Mouse (Mus musculus) stomach, embryonic 16.5 days (tissue): ENCODE results near the gene Cdk6. TPM values are rescaled to one million over a fixed set of nuclear protein-coding genes. Genes with fewer than 3 reads are reported as not detected.
"Not testable (repeated sequence)": the region's sequence is repeated elsewhere in the genome, so short reads cannot be mapped to it uniquely, and the experiment has no call there.

Experiments
- ATAC-seq: fragments of 200-750 bp; cut with Nextera tagmentation; 2 replicates; pipeline ENCODE4 v1.8.0; 2017; ENCODE audit warnings: moderate number of reproducible peaks, moderate TSS enrichment; ENCODE audit not compliant: insufficient read depth, low FRiP score
- H3K27ac ChIP-seq: fragments of 300-500 bp; sonication (generic); 2 replicates; pipeline ENCODE4 v1.5.1; 2014; ENCODE audit warnings: low read length
- H3K27me3 ChIP-seq: fragments of 300-500 bp; sonication (generic); 2 replicates; pipeline ENCODE4 v1.6.1; 2014; ENCODE audit warnings: low read length, control low read depth, mixed read lengths; ENCODE audit not compliant: control insufficient read depth, insufficient read depth
- H3K36me3 ChIP-seq: fragments of 300-500 bp; sonication (generic); 2 replicates; pipeline ENCODE4 v1.6.1; 2014; ENCODE audit warnings: low read length; ENCODE audit not compliant: control insufficient read depth, insufficient read depth
- H3K4me1 ChIP-seq: fragments of 300-500 bp; sonication (generic); 2 replicates; pipeline ENCODE4 v1.6.1; 2014; ENCODE audit warnings: low read length, control low read depth, mixed read lengths; ENCODE audit not compliant: control insufficient read depth, insufficient read depth
- H3K4me2 ChIP-seq: fragments of 300-500 bp; sonication (generic); 2 replicates; pipeline ENCODE4 v1.6.1; 2014; ENCODE audit warnings: low read depth, low read length, mixed read lengths
- H3K4me3 ChIP-seq: fragments of 300-500 bp; sonication (generic); replicated peaks from 2 replicates; pipeline ENCODE4 v1.5.1; 2014; ENCODE audit warnings: mild to moderate bottlenecking, low read length
- H3K9ac ChIP-seq: fragments of 300-500 bp; sonication (generic); 2 replicates; pipeline ENCODE4 v1.6.1; 2014; ENCODE audit warnings: low read length
- H3K9me3 ChIP-seq: fragments of 300-500 bp; sonication (generic); replicated peaks from 2 replicates; pipeline ENCODE4 v1.6.1; 2016; ENCODE audit warnings: low read length, control low read depth; ENCODE audit not compliant: control insufficient read depth
- WGBS: fragments of 180-500 bp; shearing (Covaris S2); extraction: QIAGEN DNeasy Blood & Tissue Kit; methylation state at CpG from one replicate; pipeline ENCODE4 v1.1.7; 2014; 5-methylcytosine and 5-hydroxymethylcytosine counted together
- polyA plus RNA-seq: library from polyadenylated mRNA; unstranded; fragments of >200 nt; fragmentation: Nextera tagmentation; extraction: Ambion mirVana; gene quantifications from 2 replicates; pipeline ENCODE4 v1.2.1, GENCODE M21; 2015

The Cdk6 gene
- polyA plus RNA-seq, 1 experiment from 2014 or later = 25.9 TPM

GRCm38 (mm10) chr5:3395020-3395419 lies 53.7 kb downstream of the Cdk6 start:
- no peak for ATAC-seq
- H3K9me3 ChIP-seq = no peaks in the 10 kb centered on the region
- H3K4me3 ChIP-seq = no peak overlapping the region
- no peak overlapping the region for H3K4me2 ChIP-seq
- H3K4me1 ChIP-seq = no peaks in the 10 kb centered on the region
- no peak overlapping the region for H3K27ac ChIP-seq
- H3K27me3 ChIP-seq = no peaks in the 10 kb centered on the region
- H3K9ac ChIP-seq = no peak overlapping the region
- 0 out of 2 replicates have a peak, but pooled peaks cover 9% of the 10 kb centered on the region for H3K36me3 ChIP-seq
- 79% methylated on average over 6 of the region's 6 CpGs for WGBS

GRCm38 (mm10) chr5:3396214-3396613 lies 54.9 kb downstream of the Cdk6 start:
- 0 out of 2 replicates have a peak, but pooled peaks cover 4% of the 10 kb centered on the region for H3K36me3 ChIP-seq
- 68% methylated on average over 6 of the region's 6 CpGs for WGBS
- no peaks in the 10 kb centered on the region for H3K4me1 ChIP-seq
- no peak overlapping the region for H3K27ac ChIP-seq
- H3K27me3 ChIP-seq = no peaks in the 10 kb centered on the region
- no peaks in the 10 kb centered on the region for H3K9me3 ChIP-seq
- H3K4me2 ChIP-seq = no peak overlapping the region
- no peak overlapping the region for H3K4me3 ChIP-seq
- H3K9ac ChIP-seq = no peak overlapping the region
- ATAC-seq = no peak

GRCm38 (mm10) chr5:3396910-3397575 lies 55.8 kb downstream of the Cdk6 start:
- ATAC-seq = no peak
- Histone ChIP-seq H3K9me3 (no peaks in the 10 kb centered on the region), H3K27me3 (no peaks in the 10 kb centered on the region), H3K4me3 (no peak overlapping the region), H3K36me3 (no peaks in the 10 kb centered on the region), H3K4me1 (no peaks in the 10 kb centered on the region), H3K4me2 (no peak overlapping the region), H3K9ac (no peak overlapping the region), H3K27ac (no peak overlapping the region)
- 83% methylated on average over 11 of the region's 11 CpGs for WGBS

- no peaks in the 10 kb centered on the region for H3K4me1 ChIP-seq
- no peak overlapping the region for H3K4me3 ChIP-seq
- ATAC-seq = no peak
- H3K27ac ChIP-seq = no peak overlapping the region
- H3K27me3 ChIP-seq = no peaks in the 10 kb centered on the region
- no peak overlapping the region for H3K9ac ChIP-seq
- whole genome bisulfite sequencing = 72% methylated on average over 7 of the region's 7 CpGs
- no peak overlapping the region for H3K4me2 ChIP-seq
- H3K36me3 ChIP-seq = no peaks in the 10 kb centered on the region
- H3K9me3 ChIP-seq = no peaks in the 10 kb centered on the region
Observed at GRCm38 (mm10) chr5:3399784-3400494, 58.7 kb downstream of the Cdk6 start.

- Histone ChIP-seq H3K27ac (no peak overlapping the region), H3K27me3 (no peaks in the 10 kb centered on the region), H3K9ac (no peak overlapping the region), H3K4me3 (no peak overlapping the region), H3K4me1 (no peaks in the 10 kb centered on the region), H3K9me3 (no peaks in the 10 kb centered on the region), H3K4me2 (no peak overlapping the region), H3K36me3 (no peaks in the 10 kb centered on the region)
- 60% methylated on average over 6 of the region's 6 CpGs for WGBS
- no peak for ATAC-seq
Observed at GRCm38 (mm10) chr5:3405102-3405501, 63.8 kb downstream of the Cdk6 start.

- H3K27me3 ChIP-seq = no peaks in the 10 kb centered on the region
- H3K4me3 ChIP-seq = no peak overlapping the region
- no peak for ATAC-seq
- no peaks in the 10 kb centered on the region for H3K9me3 ChIP-seq
- H3K9ac ChIP-seq = no peak overlapping the region
- H3K36me3 ChIP-seq = no peaks in the 10 kb centered on the region
- 80% methylated on average over 6 of the region's 6 CpGs for WGBS
- H3K27ac ChIP-seq = no peak overlapping the region
- H3K4me2 ChIP-seq = no peak overlapping the region
- H3K4me1 ChIP-seq = no peaks in the 10 kb centered on the region
Observed at GRCm38 (mm10) chr5:3405503-3405902, 64.2 kb downstream of the Cdk6 start.

GRCm38 (mm10) chr5:3407926-3408325 lies 66.6 kb downstream of the Cdk6 start:
- Histone ChIP-seq H3K9ac (no peak overlapping the region), H3K27me3 (no peaks in the 10 kb centered on the region), H3K27ac (no peak overlapping the region), H3K36me3 (no peaks in the 10 kb centered on the region), H3K4me3 (no peak overlapping the region), H3K4me1 (no peaks in the 10 kb centered on the region), H3K4me2 (no peak overlapping the region), H3K9me3 (no peaks in the 10 kb centered on the region)
- WGBS = 66% methylated on average over 9 of the region's 9 CpGs
- no peak for ATAC-seq

- not testable (repeated sequence) for H3K4me1 ChIP-seq, H3K4me3 ChIP-seq, H3K27ac ChIP-seq, H3K36me3 ChIP-seq, H3K9me3 ChIP-seq, H3K4me2 ChIP-seq, H3K9ac ChIP-seq, H3K27me3 ChIP-seq
- WGBS = 54% methylated on average over 1 of the region's 1 CpGs
- peak; percentile 40; the same call in 1 of the 2 replicates for ATAC-seq
Observed at GRCm38 (mm10) chr5:3418183-3418582, 76.9 kb downstream of the Cdk6 start.

GRCm38 (mm10) chr5:3420094-3420831 lies 79.0 kb downstream of the Cdk6 start:
- H3K4me2 ChIP-seq = no peak overlapping the region
- no peak overlapping the region for H3K4me3 ChIP-seq
- H3K27me3 ChIP-seq = no peaks in the 10 kb centered on the region
- WGBS = 84% methylated on average over 10 of the region's 10 CpGs
- no peaks in the 10 kb centered on the region for H3K9me3 ChIP-seq
- no peaks in the 10 kb centered on the region for H3K4me1 ChIP-seq
- no peaks in the 10 kb centered on the region for H3K36me3 ChIP-seq
- no peak for ATAC-seq
- H3K27ac ChIP-seq = no peak overlapping the region
- no peak overlapping the region for H3K9ac ChIP-seq
